Mouse (Mus musculus) adipocyte (in vitro differentiated cells): ENCODE measurements at regions not wholly inside any gene's neighbourhood (a gene's known extent, or its start where the extent isn't known, plus 50 kb on each side); places are given as distances from the start of the nearest gene placed in this dataset.
A peak's percentile ranks its signal among the peaks of the same experiment; 100 is the strongest.

Experiments used
- DNase-seq: peaks from one replicate; pipeline ENCODE4 v3.0.0-alpha.2; 2016; ENCODE audit warnings: low spot score

- DNase-seq, result no peak
Measured at GRCm38 (mm10) chr15:68811041-68811440, 2310.3 kb upstream of the Lrrc6 start.

GRCm38 (mm10) chr15:68810593-68810992, 2309.9 kb upstream of the Lrrc6 start:
- DNase-seq, result no peak

- DNase-seq, result no peak
Measured at GRCm38 (mm10) chr15:68808175-68808574, 2307.5 kb upstream of the Lrrc6 start.

GRCm38 (mm10) chr15:68804254-68804653, 2303.5 kb upstream of the Lrrc6 start:
- DNase-seq, result no peak

DNA sequence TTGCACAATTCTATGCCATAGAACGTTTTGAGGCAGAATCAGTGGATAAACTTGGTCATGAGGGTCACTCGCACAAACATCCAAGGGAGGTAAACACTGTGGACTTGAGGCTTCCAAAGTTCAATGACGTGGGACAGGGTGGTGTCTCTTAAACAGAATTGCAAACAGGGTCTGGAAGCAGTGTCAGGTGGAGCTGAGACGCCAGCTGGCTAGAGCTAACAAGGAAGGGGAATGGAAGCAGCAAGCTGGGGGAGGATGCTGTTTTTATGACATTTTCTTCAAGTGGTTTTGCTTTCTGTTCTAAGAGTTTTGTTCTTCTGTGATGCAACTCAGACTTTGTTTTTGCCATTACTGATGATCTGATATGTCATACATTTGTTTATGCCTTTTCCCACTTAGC, 2301.1 kb upstream of the Lrrc6 start:
- DNase-seq, result no peak

GRCm38 (mm10) chr15:68797406-68797805, 2296.7 kb upstream of the Lrrc6 start:
- DNase-seq, result no peak

- DNase-seq, result no peak
Measured at GRCm38 (mm10) chr15:68795239-68795960, 2294.7 kb upstream of the Lrrc6 start.

GRCm38 (mm10) chr15:68759948-68760347, 2259.2 kb upstream of the Lrrc6 start:
- DNase-seq, result no peak

DNA sequence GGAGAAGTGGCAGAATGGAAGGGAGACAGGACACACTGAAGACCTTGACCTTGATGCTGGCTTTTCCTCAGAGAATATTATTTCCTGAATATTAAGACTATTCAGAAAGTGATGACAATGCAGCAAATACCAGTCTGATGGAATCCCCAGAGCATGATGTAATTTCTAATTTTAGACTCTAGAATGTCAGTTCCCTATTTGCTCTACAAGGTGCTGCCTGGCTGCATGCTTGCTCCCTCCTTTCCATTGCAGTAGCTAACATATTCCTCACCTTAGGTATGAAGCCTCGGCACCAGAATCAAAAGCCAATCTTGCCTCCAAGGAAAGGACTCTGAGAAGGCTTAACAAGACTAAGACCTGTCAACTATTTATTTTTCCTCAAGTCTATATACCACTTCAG, 2254.5 kb upstream of the Lrrc6 start:
- DNase-seq, result no peak

DNA sequence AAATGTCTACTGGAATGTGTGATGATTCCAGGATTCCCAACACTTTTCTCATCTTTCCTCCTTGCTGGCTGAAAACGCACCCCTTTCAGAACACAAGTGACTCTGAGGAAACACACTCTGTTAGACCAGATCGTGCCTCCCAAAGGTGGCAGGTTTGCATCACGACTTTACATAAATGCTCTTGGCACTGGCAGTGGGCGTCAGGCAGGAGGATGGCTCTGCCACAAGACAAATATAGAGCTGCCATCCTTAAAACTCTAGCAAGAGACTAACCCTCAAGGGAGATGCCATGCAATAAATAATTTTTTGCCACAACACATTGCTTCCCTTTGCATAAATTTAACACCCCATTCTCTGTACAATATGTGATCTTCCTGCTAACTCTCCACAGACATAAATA, 2254.1 kb upstream of the Lrrc6 start:
- no peak for DNase-seq

GRCm38 (mm10) chr15:68739344-68739743, 2238.6 kb upstream of the Lrrc6 start:
- no peak for DNase-seq

GRCm38 (mm10) chr15:68721250-68721649, 2220.5 kb upstream of the Lrrc6 start:
- no peak for DNase-seq

- no peak for DNase-seq
Measured at GRCm38 (mm10) chr15:68719486-68719885, 2218.8 kb upstream of the Lrrc6 start.

- DNase-seq, result no peak
Measured at GRCm38 (mm10) chr15:68714337-68714736, 2213.6 kb upstream of the Lrrc6 start.

DNA sequence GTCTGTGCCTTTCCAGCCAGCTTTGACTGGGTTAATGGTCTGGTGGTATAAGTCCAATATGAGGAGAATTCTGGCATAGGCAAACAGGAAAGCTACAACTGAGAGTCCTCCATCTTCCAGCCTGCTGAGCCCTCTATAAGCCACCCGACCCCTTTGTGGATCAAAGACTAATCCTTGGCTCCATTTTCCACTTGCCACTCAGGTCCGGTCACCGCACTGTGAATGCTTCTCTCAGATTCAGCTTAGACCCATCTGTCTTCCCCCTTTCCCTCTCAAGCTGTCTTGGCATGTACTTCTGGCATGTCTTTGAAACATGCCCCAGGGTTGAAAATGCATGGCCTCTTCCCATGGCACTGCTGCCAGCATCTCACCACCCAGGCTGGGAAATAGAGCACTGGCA, 2206.6 kb upstream of the Lrrc6 start:
- no peak for DNase-seq

- DNase-seq, result peak; percentile 10
Measured at GRCm38 (mm10) chr15:68695041-68695650, 2194.4 kb upstream of the Lrrc6 start.

GRCm38 (mm10) chr15:68667462-68667861, 2166.8 kb upstream of the Lrrc6 start:
- DNase-seq, result no peak

DNA sequence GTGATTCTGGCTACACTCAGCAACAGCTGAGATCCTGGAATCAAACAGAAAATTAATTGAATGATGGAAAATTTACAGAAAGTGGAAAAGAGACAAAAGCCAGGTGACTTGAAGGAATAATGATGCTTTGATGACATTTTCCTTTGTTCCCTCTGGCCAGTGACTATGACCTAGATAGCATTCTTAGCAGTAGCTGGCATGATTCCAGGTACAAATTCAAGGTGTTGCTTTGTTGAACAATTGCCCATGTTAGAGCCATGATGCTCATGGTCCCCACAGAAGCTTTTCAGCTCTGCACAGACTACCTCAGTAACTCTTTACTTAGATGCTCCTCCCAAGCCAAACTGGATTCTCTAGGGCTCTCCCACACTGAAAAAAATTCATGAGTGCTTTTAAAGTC, 2164.6 kb upstream of the Lrrc6 start:
- DNase-seq, result no peak

- no peak for DNase-seq
Measured at GRCm38 (mm10) chr15:68656722-68657121, 2156.0 kb upstream of the Lrrc6 start.

- no peak for DNase-seq
Measured at GRCm38 (mm10) chr15:68655046-68655445, 2154.3 kb upstream of the Lrrc6 start.

GRCm38 (mm10) chr15:68650609-68651008, 2149.9 kb upstream of the Lrrc6 start:
- DNase-seq, result no peak

DNA sequence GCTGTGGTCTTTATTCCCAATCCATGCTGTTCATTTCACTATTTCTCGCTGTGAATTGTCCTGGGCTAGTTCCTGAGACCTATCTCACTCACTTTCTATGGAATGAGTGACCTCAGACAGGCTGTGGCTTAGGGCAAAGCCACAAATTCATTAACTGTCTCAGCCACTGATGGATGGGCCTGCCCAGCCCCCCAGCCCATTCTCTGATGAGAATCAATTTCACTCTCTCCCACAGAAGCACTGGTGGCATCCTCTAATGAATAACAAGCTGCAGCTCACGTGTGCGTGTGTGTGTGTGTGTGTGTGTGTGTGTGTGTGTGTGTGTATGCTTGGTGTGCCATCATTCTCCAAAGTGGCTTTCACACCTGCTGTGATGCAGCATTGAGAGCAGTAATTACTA, 2149.3 kb upstream of the Lrrc6 start:
- no peak for DNase-seq

DNA sequence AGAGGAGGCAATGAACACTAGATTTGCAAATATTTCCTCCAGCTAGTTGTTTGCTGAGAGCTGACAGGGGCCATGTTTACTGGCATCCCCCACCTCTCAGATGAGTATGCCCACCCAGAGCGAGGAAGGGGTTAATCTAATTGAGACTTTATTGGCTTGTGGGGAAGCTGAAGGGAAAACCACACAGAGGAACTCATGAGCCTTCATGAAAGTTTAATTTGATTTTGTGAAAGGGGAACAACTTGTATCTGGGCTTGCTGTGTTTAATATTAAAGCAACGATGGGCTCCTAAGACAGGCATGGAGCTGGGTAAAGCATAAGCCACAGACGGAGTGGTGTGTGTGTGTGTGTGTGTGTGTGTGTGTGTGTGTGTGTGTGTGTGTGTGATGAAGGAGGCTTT, 2146.2 kb upstream of the Lrrc6 start:
- DNase-seq, result no peak

- no peak for DNase-seq
Measured at GRCm38 (mm10) chr15:68644862-68645261, 2144.2 kb upstream of the Lrrc6 start.
